Mouse (Mus musculus) gastrocnemius, postnatal 4 days (tissue): ENCODE results near the gene Snx19. TPM values are rescaled to one million over a fixed set of nuclear protein-coding genes. Genes with fewer than 3 reads are reported as not detected.

Experiments used
- DNase-seq, 2 experiments: peaks; one replicate each; pipeline ENCODE4 v3.0.0; 2021 to 2022; ENCODE audit warnings: low spot score in 2 of 2, mixed read lengths in 2 of 2
- long read RNA-seq, 2 experiments: library from polyadenylated mRNA; stranded (forward); transcript quantifications; one replicate each; pipeline ENCODE4 v2.0.0; 2021
- total RNA-seq, 2 experiments: library from RNA; stranded (reverse); gene quantifications; 2 replicates each; pipeline ENCODE4 v1.2.3; 2021

Snx19 gene
- 10 to 100 TPM; 20.4 TPM for total RNA-seq
- long read RNA-seq, experiment 1, full-length matches to known transcripts: 8 of 18 reads
- long read RNA-seq, experiment 1, partial matches to known transcripts: 0 of 18 reads
- long read RNA-seq, experiment 1, other reads (novel, unspliced or antisense): 10 of 18 reads
- long read RNA-seq, experiment 2, full-length matches to known transcripts: 12 of 25 reads
- long read RNA-seq, experiment 2, partial matches to known transcripts: 3 of 25 reads
- long read RNA-seq, experiment 2, other reads (novel, unspliced or antisense): 10 of 25 reads

DNA sequence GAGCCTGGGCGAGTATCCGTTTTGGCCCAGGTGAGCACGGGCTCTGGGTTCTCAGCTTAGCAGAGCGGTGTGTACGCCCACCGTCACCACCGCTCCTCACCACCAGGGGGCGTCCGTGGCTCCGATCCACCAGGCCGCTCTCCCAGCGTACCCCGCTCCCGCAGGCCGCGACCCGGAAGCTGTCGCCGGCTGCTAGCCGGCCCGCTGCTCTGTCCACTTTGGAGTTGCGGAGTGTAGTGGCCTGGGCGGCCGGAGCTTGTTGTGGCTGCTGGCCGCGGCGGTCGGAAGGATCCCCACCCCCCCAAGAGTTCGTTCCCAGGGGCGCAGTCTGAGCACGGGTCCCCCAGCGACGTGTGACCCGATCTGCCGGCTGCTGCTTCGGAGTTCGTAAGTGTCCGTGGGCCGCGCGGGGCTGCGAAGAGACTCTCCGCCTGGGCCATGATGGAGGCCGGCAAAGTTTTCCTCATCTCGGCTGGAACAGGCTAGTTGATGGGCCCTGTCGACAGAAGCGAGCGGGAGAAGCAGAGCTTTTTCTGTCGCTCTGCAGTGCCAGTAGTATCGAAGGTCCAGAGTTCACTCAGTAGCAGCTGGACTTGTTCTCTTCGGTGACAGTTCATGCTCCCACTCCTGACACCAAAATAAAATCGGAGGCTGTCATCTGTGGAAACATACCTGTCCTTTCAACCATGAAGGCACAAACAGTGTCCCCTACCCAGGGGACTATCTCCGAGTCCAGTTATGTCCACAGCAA is at the start of gene Snx19:
Gene Snx19, plus strand, starts transcription at position 227 of the 751 bp plus-strand sequence.
- peak; percentile 94 to 95 for DNase-seq

DNA sequence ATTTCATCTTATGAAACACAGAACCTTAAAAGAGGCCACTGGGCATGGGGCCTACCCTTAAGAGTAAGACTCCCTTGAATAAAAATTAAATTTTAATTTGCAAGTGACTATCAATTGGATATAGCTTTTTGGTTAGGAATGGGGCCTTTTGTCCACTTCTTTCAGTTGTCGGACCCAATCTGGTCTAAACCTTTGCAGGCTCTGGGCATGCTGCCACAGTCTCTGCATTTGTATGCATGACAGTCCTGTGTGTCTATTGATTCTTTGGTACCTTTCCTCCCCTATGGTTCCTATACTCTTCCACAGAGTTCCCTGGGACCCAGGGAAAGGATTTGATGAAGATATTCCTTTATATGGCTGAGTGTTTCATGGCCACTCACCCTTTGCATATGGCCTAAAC is 26.1 kb upstream of the Snx19 start:
- DNase-seq: no peak

DNA sequence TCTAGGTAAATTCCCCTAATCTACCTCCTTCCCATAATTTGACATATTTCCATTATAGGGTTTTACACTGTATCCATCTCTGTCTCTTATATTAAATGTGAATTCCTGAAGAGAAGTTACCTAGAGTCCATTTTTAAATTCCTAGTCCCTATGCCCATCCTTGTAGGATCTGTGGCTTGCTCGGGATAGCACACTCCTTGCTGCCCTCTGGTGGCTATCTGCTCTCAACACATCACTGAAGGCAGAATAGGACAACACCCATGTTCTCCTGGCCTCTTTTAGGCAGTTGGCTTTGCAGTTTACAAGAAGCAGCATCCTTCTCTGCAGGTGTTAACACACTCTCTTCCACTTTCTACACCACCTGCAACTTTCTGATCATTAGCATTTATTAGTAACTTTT is 4.0 kb upstream of the Snx19 start:
- DNase-seq: peak in 1 of 2 experiments; percentile 39

DNA sequence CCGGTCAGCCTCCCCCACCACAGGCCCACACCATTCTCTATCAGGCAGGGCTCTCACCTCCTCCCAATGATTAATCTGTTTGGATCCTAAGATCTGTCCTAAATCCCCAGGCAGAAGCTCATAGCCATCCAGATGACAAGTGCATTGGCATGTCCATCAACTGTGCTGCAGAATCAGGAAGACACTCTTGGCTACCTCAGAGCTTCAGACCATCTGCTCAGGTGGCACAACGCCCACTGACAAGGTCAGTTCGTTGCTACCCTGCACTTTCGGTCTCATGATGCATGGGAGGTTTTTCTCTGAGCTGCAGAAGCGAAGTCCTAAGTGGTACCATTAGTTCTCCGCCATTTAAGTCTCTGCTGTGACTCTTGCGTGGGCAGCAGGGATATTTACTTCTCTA is 1.7 kb upstream of the Snx19 start:
- no peak for DNase-seq

DNA sequence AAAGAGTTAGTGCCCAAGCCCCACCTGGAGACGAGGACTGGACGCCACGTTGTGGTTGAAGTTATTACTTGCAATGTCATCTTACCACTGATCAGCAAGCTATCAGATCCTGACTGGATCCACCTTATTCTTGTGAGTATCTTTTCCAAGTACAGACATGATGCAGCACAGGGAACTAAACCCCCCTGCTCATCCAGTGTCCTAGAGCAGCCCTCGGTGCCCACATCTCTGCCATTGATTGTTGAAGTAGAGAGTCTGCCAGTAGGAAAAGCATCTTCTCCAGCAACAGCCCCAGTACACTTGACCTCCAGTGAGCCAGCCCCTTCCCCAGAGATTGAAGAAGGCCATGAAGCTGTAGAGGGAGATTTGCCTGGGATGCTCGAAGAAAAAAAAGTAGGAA is 1.3 kb downstream of the Snx19 start:
- DNase-seq: no peak

DNA sequence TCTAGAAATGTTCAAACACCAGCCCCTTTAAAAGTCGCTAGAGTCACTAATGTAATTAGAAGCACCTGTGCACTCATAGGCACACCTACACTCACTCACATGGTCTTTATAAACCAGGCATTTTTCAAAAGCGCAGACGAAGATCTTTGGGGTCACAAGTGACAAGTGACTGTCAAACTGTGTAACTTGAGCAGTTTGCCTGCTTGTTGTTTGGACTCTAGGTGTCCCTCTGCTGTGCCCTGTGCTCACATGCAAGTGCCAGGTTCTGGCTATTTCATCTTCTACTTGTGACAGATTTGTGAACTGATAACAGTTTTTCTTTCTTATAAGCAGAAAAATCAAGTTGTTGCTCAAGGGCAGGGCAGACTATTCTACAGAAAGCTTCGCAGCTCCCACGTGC is 3.5 kb downstream of the Snx19 start:
- no peak for DNase-seq

DNA sequence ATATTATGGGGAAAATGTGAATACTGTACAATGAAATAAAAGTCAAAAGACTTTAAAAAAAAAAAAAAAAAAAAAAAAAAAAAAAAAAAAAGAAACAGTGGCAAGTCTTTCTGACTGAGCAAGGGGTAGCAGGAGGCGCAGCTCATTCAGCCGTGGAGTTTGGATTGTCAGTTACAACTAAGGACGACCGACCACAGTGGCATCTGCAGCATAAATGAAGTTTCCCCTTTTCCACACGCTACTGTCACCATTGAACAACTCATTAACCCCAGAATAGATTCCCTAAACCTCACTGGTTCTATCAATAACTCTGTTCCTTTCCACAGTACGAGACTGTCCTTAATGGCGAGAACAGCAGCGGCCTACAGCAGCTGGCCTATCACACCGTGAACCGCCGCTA is 5.0 kb downstream of the Snx19 start:
- no peak for DNase-seq

DNA sequence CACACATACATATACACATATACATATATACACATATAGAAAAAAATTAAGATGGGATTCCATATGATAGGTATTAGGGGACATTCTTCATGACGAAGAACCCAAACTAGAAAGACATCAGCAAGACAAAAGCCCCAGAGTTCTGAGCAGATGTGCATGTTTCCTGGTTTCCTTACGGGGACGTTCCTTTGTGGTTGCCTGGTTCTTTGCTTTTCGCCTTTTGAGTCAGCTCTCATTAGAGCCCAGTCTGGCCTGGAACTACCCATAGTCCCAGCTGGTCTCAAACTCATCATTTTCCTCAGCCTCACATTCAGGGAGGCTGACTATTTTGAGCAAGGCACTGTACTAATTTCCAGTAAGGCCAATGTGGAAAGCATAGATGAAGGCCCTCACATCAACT is 7.0 kb downstream of the Snx19 start:
- no peak for DNase-seq

DNA sequence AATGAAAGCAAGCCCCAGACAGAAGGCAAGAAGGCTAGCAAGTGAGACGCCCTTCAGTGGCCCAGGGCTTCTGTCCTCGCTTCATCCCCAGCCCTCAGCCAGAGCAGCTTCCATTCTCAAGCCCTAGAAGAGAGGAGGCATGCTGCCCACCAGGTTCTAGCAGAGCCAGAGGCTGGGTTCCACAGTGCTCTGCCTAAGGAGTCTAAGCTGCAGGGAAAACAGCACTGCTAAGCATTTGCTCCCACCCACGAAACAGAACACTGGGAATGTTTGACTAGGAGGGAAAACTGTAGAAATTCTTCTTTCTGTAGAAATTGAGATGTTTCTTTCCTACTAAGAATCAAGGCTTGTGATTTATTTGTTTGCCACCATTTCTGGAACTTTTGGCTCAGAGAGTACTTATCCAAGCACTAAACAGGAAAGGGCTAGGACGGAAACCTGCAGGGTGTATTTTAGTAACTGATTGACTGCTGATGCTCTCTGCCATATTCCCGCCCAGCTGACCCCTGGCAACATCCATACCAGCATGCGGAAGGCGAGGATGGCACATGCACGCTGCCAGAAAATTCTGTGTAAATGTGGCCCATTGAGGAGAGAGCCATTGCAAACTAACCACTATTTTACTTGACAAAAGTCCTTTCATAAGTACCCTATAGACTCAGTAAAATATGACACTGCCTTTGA is 9.1 kb downstream of the Snx19 start:
- DNase-seq: no peak

DNA sequence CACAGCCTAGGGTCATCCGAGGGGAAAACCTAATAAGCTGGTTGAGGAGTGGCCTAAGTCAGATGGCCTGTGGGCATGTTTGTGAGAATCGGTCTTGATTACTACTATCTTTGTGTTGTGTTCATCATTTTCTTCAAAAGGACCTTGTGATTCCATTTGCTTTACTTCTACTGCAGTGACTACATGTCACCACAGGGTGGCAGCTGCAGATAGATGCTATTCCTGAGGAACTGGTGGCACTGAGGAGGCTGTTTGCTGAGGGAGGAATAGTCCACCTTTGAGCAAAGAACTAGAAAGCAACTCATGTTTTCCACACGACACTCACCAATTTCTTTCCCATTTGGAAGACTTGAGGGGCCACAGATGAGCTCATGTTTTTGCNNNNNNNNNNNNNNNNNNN is 11.6 kb downstream of the Snx19 start:
- DNase-seq: no peak

DNA sequence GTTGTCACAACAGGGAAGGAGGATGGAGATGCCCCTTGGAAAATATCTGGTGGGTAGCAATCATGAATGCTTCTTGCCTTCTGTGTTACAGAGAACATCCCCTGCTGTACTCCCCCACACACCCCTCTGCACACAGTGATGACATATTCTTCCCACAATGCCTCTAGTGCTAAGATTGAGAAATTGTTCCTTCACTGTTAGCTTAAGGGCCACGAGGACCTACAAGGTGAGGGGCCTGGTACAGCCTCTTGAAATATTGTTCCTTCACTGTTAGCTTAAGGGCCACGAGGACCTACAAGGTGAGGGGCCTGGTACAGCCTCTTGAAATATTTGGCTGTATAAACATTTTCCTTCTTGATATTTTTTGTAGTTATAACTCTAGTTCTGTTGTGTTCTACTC is 14.9 kb downstream of the Snx19 start:
- DNase-seq: no peak

DNA sequence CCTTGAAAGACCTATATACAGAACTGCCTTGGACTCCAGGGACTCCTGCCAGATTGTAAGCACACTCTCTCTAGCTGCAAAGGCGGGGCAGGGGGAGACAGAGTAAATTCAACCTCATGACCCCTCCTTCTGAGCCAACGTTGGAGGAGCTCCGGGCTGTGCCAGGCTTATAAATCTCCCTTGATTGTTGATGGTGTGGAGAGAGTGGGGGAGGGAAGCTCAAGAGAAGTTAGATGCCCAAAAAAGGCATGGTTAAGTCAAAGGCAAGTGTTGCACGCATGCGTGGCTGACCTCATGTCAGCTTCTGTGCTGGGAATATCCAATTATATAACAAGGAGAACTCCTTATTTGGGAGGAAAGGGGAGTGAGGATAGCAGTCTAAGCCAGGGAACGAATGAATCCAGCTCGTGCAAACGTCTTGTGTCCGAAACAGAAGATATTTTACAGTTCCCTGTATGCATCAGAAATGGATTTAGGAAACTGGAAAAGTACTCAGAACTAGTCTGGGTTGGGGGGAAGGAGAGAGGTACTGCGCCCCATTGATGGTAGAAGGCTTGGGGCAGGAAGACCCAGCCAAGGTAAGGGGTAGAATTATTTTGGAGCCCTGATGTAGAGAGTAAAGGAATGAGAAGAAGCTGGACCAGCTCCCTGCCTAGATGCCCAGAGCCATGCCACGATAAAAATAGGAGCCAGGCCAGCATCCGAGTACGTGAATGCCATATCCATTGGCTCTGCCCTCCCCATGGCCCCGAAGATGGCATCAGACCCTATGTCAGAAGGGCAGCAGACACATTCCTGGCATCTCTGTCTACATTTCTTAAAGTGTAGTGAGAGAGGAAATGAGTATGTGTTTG is 18.6 kb downstream of the Snx19 start:
- no peak for DNase-seq

DNA sequence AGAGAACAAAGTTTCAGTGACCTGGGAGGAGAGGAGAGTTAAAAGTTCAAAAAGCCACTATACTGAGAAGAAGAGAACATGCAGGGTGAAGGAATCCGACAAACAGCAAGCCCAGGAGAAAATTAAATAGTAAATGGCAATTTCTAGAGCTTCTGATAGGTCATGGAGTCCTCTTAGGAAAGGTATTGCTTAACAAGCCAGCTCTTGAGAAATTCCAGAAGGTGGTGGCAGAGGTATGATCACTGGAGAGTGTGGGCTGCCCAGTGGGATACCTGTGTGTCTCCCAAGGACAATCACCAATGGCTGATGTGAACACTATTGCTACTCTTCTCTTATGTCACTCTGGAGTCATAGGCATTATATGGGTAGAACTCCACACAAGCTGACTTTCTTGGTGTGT is 19.2 kb downstream of the Snx19 start:
- no peak for DNase-seq

DNA sequence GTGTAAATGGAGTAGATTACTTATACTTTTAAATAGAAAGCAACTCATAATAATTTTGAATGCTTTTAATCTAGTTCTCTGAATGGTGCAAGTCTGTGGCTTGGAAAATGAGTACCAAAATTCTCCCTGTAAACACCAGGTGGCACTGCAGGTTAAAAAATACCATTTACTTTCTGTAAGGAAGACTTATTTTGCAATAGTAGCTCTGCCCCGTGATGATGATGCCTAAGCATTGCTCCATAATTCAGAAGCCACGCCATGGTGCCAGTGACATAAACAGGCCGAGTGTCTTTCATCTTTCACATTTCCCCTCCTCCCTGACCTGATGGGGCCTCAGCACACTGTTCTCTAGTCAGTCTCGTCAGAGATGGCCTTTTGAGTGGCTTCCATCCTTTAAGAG is 21.6 kb downstream of the Snx19 start:
- no peak for DNase-seq

DNA sequence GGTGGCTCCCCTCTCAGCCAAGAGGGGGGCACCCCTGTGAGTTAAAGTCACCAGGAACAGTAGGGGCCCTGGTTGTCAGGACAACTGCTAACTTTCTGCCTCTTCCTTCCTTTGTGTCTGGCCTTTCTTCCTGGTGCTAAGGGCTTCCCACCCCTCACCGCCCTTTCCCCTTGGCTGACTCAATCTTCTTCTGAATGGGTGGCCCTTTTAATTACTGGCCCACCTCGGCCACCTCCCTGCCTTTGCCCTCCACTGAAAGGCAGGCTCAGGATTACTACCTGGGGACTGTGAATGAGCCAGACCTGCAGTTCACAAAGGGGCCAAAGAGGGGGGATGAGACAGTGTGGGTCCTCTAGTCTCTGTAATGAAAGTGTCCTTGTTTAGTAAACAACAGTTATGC is 23.0 kb downstream of the Snx19 start:
- DNase-seq: no peak

DNA sequence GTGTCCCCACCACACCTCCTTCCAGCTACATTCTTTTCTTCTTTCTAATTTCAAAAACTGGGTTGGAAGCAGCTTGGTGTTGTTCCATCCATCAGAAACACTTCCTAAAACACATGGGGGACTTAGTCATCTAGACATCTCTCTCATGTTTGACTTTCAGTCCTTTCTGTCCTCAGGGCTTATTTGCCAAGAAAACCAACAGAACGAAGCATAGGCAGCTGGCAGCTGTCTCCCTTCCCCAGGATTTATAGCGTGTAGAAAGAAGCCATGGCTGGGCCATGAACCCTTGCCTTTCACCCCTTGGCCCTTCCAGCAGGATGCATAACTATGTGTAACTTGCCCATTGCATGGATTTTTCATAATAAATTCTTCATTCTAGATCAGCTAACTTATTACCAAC is 23.9 kb downstream of the Snx19 start:
- DNase-seq: no peak

DNA sequence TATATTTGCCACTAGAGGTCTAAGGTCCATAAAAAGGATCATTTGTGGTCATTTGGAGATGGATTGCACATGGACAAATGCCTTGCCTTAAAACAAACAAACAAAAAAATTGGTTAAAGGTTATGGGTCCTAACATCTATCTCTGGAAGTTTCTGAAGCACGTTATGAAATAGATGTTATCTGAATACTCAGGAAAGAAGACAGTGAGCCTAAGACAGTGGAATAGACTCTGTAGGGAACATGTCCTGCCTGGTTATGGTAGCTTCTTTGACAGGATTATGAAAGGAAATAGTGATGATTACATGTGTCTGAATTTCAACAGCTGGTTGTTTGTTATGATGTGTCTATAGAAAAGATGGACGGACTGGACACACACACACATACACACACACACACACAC is 27.6 kb downstream of the Snx19 start:
- DNase-seq: no peak

DNA sequence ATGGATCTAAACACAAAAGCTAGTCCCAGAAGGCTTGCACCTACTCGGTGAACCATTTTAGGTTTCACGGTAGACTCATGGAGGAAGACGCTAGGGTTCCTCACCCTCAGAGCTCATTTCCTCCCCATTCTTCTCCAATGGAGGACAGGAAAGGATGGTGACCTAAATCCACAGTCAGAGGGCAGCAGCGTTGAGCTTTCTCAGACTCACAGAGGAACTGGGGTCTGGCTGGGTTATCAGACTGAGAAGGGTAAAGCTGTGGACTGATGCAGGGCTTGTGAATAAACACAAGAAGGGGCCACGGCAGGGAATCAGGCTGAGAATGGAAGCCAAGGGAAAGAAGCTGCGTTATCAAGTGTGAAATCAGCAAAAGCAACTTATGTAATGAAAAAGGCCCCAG is 29.3 kb downstream of the Snx19 start:
- no peak for DNase-seq

DNA sequence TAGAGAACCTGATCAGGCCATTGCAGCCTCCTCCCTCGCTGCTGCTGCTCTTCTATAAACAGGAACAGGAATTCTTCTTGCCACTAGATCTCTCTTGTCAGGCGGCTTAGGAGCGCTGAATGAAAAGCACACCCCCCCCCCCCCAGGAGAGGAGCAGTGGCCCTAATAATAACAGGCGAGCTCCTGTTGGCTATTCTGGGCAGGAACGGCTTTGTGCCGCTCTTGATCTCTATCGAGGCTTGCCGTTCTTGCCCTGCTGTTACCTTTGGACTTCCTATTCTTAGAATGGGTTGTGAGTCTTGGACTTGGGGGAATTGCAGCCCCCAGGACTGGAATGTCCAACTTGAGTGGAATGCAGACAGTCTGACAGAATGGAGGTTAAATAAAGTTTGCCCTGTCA is 33.6 kb downstream of the Snx19 start:
- no peak for DNase-seq

DNA sequence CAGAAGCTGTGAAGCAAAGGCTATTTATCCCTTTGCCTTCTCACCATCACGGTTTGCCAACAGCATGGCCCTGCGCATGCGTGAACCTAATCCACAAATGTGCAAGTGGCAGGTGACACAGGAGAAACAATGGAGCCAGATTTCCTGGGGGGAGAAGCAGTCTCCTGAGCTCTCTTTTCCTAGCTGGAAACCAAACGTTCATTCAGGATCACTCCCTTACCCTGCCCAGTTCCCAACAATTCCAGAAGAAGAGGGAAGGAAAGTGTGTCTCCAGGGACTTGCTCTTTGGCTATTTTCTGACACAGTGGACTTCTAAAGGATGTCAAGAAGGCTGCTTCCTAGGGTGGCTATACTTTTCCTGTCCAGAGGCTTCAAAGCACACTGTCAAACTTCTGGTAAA is 37.8 kb downstream of the Snx19 start:
- DNase-seq: no peak

DNA sequence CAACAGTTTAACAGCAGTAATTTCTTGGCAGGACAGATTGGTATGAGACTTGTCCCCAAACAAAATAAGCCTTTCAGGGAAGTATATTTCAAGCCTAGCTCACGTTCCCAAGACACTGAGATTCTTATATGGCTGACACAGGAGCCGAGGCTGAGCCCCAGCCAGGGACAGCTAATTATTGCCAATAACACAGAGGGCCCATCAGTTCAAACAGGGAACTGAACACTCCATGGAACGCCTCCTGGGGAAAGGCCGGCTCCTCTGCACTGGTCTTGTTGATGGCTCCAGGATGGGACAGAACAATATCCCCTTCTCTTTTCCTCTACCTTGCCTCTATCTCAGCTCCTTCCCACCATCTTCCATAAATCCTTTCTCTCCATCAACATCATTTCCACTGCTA is 53.1 kb downstream of the Snx19 start:
- no peak for DNase-seq

DNA sequence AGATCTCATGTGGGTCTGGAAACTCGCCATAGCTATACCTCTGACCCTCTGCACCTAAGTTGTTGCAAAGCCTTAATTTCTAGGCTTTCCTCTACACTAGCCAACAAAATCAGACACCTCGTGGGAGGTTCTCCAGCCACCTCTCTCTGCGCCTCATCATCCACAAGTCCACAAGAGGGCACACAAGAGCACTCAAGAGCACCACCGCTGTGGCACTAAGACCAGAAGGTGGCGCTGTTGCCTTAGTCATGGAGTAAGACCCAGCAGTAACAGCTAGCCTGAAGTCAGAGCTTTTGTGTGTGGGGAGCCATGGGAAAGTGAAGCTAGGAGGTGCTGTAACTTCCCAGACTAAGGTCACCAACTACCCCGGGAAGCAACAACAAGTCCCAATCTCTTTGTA is 53.6 kb downstream of the Snx19 start:
- DNase-seq: peak; percentile 89 to 94
